Mouse (Mus musculus): ENCODE measurements around the gene Rnf214. TPM values are rescaled to one million over a fixed set of nuclear protein-coding genes. Genes with fewer than 3 reads are reported as not detected.
"Not testable (repeated sequence)": the region's sequence is repeated elsewhere in the genome, so short reads cannot be mapped to it uniquely, and the experiment has no call there.

Rnf214 gene
- polyA plus RNA-seq, 1 experiment from 2014 or later: 64.0 TPM

DNA sequence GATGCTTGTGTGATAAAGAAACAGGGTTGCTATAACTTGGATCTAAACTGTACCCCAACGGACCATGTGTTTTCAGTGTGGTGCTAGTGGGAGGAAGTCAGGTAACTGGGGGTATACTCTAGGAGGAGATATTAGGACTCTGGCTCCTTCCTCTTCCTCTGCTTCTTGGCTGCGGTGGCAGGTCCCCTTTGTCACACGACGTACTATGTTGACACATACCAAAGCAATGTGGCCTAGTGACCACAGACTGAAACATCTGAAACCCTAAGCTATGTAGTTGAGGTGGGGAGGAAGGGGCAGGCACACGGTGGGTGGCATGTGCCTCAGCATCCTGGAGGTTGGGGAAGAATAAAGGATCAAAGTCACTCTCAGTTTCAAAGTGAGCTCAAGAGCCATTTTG lies 55.4 kb downstream of the Rnf214 start:
- ATAC-seq (ENCODE audit: insufficient number of reproducible peaks, low FRiP score, low TSS enrichment, low read depth) (no peak), DNase-seq (ENCODE audit: low spot score) (no peak)
- Histone ChIP-seq H3K9me3 (ENCODE audit: control insufficient read depth, low read length) (no peaks in the 10 kb centered on the region), H3K27me3 (ENCODE audit: control insufficient read depth, insufficient read depth, low read length) (no peaks in the 10 kb centered on the region), H3K4me3 (ENCODE audit: low read depth, low read length) (no peak overlapping the region), H3K4me2 (ENCODE audit: low read depth, severe bottlenecking) (no peak overlapping the region), H3K36me3 (ENCODE audit: control insufficient read depth, insufficient read depth, low read length) (no peaks in the 10 kb centered on the region), H3K9ac (ENCODE audit: low read length) (no peak overlapping the region), H3K4me1 (ENCODE audit: control insufficient read depth, insufficient read depth, low read length) (no peaks in the 10 kb centered on the region), H3K27ac (replicated peaks; ENCODE audit: low read depth, low read length) (no peak overlapping the region)
- 75% methylated on average over 5 of the region's 5 CpGs for WGBS

DNA sequence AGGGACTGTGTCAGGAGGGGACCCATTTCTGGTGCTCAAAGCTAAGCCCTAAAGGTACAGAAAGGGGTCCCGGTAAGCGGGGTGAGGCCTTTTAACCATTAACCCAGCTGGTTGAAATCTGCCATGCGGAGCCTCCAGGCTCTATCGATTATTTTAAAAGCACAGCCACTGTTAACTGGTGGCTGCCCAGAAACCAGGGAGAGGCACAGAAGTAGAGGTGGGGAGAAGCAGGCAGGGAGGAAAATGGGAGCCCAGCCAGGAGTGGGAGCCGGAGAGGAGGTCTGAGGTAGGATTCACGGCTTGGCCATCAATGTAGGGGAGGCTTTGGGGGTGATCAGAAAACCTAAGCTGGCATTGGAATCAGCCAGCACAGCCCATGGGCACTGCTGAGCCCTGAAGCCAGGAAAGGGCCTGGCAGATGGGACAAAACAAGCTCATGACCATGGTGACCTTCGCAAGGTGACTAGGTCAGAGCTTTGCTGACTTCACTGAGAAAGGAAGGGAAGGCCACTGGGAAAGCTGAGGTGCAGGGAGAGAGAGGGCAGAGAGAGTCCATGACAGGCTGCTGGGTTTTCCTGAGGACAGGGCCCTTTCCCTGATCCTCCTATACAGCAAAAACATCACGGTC lies 56.1 kb downstream of the Rnf214 start:
- H3K27ac ChIP-seq (replicated peaks; ENCODE audit: low read depth, low read length): no peak overlapping the region
- no peak for DNase-seq (ENCODE audit: low spot score)
- H3K9ac ChIP-seq (ENCODE audit: low read length): no peak overlapping the region
- no peak overlapping the region for H3K4me3 ChIP-seq (ENCODE audit: low read depth, low read length)
- no peaks in the 10 kb centered on the region for H3K27me3 ChIP-seq (ENCODE audit: control insufficient read depth, insufficient read depth, low read length)
- no peak for ATAC-seq (ENCODE audit: insufficient number of reproducible peaks, low FRiP score, low TSS enrichment, low read depth)
- 89% methylated on average over 8 of the region's 8 CpGs for WGBS
- no peaks in the 10 kb centered on the region for H3K4me1 ChIP-seq (ENCODE audit: control insufficient read depth, insufficient read depth, low read length)
- H3K36me3 ChIP-seq (ENCODE audit: control insufficient read depth, insufficient read depth, low read length): no peaks in the 10 kb centered on the region
- H3K9me3 ChIP-seq (ENCODE audit: control insufficient read depth, low read length): no peaks in the 10 kb centered on the region
- H3K4me2 ChIP-seq (ENCODE audit: low read depth, severe bottlenecking): no peak overlapping the region

- no peak overlapping the region for H3K9ac ChIP-seq (ENCODE audit: low read length)
- H3K9me3 ChIP-seq (ENCODE audit: control insufficient read depth, low read length): no peaks in the 10 kb centered on the region
- H3K4me1 ChIP-seq (ENCODE audit: control insufficient read depth, insufficient read depth, low read length): no peaks in the 10 kb centered on the region
- H3K27me3 ChIP-seq (ENCODE audit: control insufficient read depth, insufficient read depth, low read length): no peaks in the 10 kb centered on the region
- 81% methylated on average over 9 of the region's 9 CpGs for WGBS
- no peak overlapping the region for H3K27ac ChIP-seq (replicated peaks; ENCODE audit: low read depth, low read length)
- DNase-seq (ENCODE audit: low spot score) (no peak), ATAC-seq (ENCODE audit: insufficient number of reproducible peaks, low FRiP score, low TSS enrichment, low read depth) (no peak)
- no peak overlapping the region for H3K4me3 ChIP-seq (ENCODE audit: low read depth, low read length)
- no peaks in the 10 kb centered on the region for H3K36me3 ChIP-seq (ENCODE audit: control insufficient read depth, insufficient read depth, low read length)
- H3K4me2 ChIP-seq (ENCODE audit: low read depth, severe bottlenecking): no peak overlapping the region
Measured at GRCm38 (mm10) chr9:45849528-45850408, 56.9 kb downstream of the Rnf214 start.

DNA sequence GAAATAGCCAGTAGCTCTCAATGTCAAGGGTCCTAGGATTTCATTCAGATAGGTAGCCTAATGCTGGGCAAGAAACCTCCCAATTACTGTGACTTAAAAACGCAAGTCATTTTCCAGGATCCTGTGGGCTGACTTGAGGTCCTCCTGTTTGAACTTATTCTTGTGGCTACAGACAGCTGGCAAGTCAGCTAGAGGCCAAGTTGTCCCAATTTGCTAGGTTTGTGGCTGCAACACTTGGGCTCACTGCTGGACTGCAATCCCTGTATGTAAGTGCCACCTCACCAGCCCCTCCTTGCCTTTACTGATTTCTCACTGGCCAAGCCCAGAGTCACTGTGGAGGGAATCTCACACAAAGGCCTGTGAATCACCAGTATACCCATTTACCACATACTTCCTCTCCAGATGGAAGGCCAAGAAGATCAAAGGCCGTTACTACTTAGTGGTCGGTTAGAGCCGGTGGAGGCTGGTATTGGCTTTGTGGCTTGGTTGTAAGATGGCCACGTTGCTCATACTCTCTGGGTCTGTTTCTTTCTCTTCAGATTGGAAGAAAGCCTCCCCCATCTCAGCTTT lies 59.7 kb downstream of the Rnf214 start:
- WGBS: 81% methylated on average over 5 of the region's 5 CpGs
- Histone ChIP-seq H3K4me2 (ENCODE audit: low read depth, severe bottlenecking) (no peak overlapping the region), H3K9ac (ENCODE audit: low read length) (no peak overlapping the region), H3K27me3 (ENCODE audit: control insufficient read depth, insufficient read depth, low read length) (no peaks in the 10 kb centered on the region), H3K4me1 (ENCODE audit: control insufficient read depth, insufficient read depth, low read length) (no peaks in the 10 kb centered on the region), H3K4me3 (ENCODE audit: low read depth, low read length) (no peak overlapping the region), H3K9me3 (ENCODE audit: control insufficient read depth, low read length) (no peaks in the 10 kb centered on the region), H3K36me3 (ENCODE audit: control insufficient read depth, insufficient read depth, low read length) (no peaks in the 10 kb centered on the region), H3K27ac (replicated peaks; ENCODE audit: low read depth, low read length) (no peak overlapping the region)
- no peak for DNase-seq (ENCODE audit: low spot score)
- no peak for ATAC-seq (ENCODE audit: insufficient number of reproducible peaks, low FRiP score, low TSS enrichment, low read depth)

DNA sequence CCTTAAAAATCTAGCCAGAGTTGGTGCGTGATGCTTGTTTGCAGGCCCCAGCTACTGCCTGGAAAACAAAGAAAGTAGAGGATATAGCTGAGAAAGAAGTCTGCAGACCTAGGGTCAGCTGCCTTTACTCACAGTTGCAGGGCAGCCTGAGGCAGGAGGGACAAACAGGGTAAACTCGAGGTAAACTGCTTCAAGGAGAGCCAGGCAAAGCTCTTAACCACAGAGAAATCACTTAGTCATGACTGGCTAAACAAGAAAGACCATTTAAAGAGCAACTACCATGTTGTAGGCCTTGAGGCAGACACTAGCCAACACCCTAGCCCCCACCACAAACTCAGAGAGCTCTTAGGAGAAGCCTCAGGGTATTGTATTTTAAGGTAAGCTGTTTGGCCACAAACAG lies 60.5 kb downstream of the Rnf214 start:
- H3K36me3 ChIP-seq (ENCODE audit: control insufficient read depth, insufficient read depth, low read length); H3K9me3 ChIP-seq (ENCODE audit: control insufficient read depth, low read length); ATAC-seq (ENCODE audit: insufficient number of reproducible peaks, low FRiP score, low TSS enrichment, low read depth); H3K27ac ChIP-seq (replicated peaks; ENCODE audit: low read depth, low read length); H3K4me1 ChIP-seq (ENCODE audit: control insufficient read depth, insufficient read depth, low read length); H3K4me2 ChIP-seq (ENCODE audit: low read depth, severe bottlenecking); H3K9ac ChIP-seq (ENCODE audit: low read length); H3K27me3 ChIP-seq (ENCODE audit: control insufficient read depth, insufficient read depth, low read length); DNase-seq (ENCODE audit: low spot score); H3K4me3 ChIP-seq (ENCODE audit: low read depth, low read length): not testable (repeated sequence)
- 81% methylated on average over 2 of the region's 2 CpGs for WGBS

GRCm38 (mm10) chr9:45845541-45845940 lies 61.2 kb downstream of the Rnf214 start:
- H3K4me1 ChIP-seq (ENCODE audit: control insufficient read depth, insufficient read depth, low read length): no peaks in the 10 kb centered on the region
- no peak overlapping the region for H3K9ac ChIP-seq (ENCODE audit: low read length)
- H3K27me3 ChIP-seq (ENCODE audit: control insufficient read depth, insufficient read depth, low read length): no peaks in the 10 kb centered on the region
- no peak overlapping the region for H3K27ac ChIP-seq (replicated peaks; ENCODE audit: low read depth, low read length)
- no peak overlapping the region for H3K4me3 ChIP-seq (ENCODE audit: low read depth, low read length)
- H3K36me3 ChIP-seq (ENCODE audit: control insufficient read depth, insufficient read depth, low read length): no peaks in the 10 kb centered on the region
- H3K9me3 ChIP-seq (ENCODE audit: control insufficient read depth, low read length): no peaks in the 10 kb centered on the region
- WGBS: 98% methylated on average over 3 of the region's 3 CpGs
- DNase-seq (ENCODE audit: low spot score): no peak
- no peak for ATAC-seq (ENCODE audit: insufficient number of reproducible peaks, low FRiP score, low TSS enrichment, low read depth)
- H3K4me2 ChIP-seq (ENCODE audit: low read depth, severe bottlenecking): no peak overlapping the region

DNA sequence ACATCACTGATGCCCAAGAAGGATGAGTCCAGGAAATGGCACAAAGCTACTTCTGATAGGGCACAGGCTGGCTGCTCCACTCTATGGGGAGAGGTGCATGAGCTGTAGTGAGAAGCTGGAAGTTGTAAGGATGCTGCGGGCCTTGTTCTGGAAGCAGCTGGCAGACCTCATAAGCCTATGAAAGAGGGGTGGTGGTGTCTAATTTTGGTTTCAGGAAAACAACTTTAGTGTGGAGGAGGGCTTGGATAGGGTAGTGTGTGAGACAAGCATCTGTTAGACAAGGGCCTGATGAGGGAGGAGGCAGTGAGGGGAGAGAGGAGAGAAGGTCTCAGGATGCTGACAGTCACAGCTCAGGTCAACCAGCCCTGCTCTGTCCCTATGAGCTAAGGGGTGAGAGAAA lies 62.9 kb downstream of the Rnf214 start:
- no peak overlapping the region for H3K4me2 ChIP-seq (ENCODE audit: low read depth, severe bottlenecking)
- DNase-seq (ENCODE audit: low spot score): no peak
- 95% methylated on average over 1 of the region's 1 CpGs for WGBS
- H3K4me3 ChIP-seq (ENCODE audit: low read depth, low read length): no peak overlapping the region
- no peak overlapping the region for H3K9ac ChIP-seq (ENCODE audit: low read length)
- no peaks in the 10 kb centered on the region for H3K36me3 ChIP-seq (ENCODE audit: control insufficient read depth, insufficient read depth, low read length)
- no peaks in the 10 kb centered on the region for H3K27me3 ChIP-seq (ENCODE audit: control insufficient read depth, insufficient read depth, low read length)
- H3K4me1 ChIP-seq (ENCODE audit: control insufficient read depth, insufficient read depth, low read length): peaks cover 7% of the 10 kb centered on the region
- H3K9me3 ChIP-seq (ENCODE audit: control insufficient read depth, low read length): no peaks in the 10 kb centered on the region
- no peak for ATAC-seq (ENCODE audit: insufficient number of reproducible peaks, low FRiP score, low TSS enrichment, low read depth)
- no peak overlapping the region for H3K27ac ChIP-seq (replicated peaks; ENCODE audit: low read depth, low read length)

GRCm38 (mm10) chr9:45843007-45843406 lies 63.7 kb downstream of the Rnf214 start:
- Histone ChIP-seq H3K27ac (replicated peaks; ENCODE audit: low read depth, low read length) (no peak overlapping the region), H3K27me3 (ENCODE audit: control insufficient read depth, insufficient read depth, low read length) (no peaks in the 10 kb centered on the region), H3K4me2 (ENCODE audit: low read depth, severe bottlenecking) (no peak overlapping the region), H3K4me1 (ENCODE audit: control insufficient read depth, insufficient read depth, low read length) (peaks cover 7% of the 10 kb centered on the region), H3K36me3 (ENCODE audit: control insufficient read depth, insufficient read depth, low read length) (no peaks in the 10 kb centered on the region), H3K9ac (ENCODE audit: low read length) (no peak overlapping the region), H3K9me3 (ENCODE audit: control insufficient read depth, low read length) (no peaks in the 10 kb centered on the region), H3K4me3 (ENCODE audit: low read depth, low read length) (no peak overlapping the region)
- DNase-seq (ENCODE audit: low spot score) (no peak), ATAC-seq (ENCODE audit: insufficient number of reproducible peaks, low FRiP score, low TSS enrichment, low read depth) (no peak)
- 79% methylated on average over 5 of the region's 5 CpGs for WGBS

Data from limb, embryonic 11.5 days (tissue).